Mouse (Mus musculus): ENCODE data around the gene Pld6. TPM values are rescaled to one million over a fixed set of nuclear protein-coding genes. Genes with fewer than 3 reads are reported as not detected.

Pld6 gene
- total RNA-seq, 2 experiments from 2014 or later = 0.21 to 0.47 TPM

DNA sequence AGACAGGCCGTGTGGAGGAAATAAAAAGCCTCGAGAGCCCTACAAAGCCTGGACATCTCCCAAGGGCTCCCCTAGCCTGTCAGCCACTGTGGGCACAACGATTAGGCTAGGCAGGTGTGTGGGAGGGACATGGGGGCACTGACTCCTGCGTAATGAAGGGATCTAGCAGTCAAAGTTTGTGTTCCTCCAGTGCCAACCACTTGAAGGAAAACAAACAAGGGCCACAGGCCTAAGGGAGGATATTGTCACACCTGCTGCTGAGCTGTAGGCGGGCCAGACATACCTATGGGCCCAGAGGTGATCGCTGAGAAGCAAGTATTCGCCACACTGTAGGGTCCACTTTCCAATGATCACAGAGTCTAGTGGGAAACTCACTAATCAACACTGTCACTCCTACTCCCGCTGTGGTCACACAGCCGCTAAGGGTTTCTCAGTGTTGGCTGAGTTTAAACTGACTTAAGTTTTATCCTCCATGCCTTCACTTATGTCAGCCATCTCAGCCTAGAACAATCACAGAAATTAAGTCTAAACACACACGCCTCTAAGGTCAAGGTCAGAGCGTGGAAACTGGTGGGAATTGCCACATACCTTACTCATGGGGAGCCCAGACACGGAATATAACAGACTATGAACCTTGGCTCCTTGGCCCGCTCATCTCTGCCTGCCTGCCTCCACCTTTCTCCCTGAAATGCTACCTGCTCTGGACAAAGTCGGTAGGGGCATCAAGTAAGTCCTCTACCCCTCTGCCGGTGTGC is 824 bp downstream of the Pld6 start:
- DNase-seq = no peak

GRCm38 (mm10) chr11:59783591-59783990 is 3.9 kb downstream of the Pld6 start:
- no peak for DNase-seq

GRCm38 (mm10) chr11:59782091-59782590 is 5.3 kb downstream of the Pld6 start:
- no peak for DNase-seq

DNA sequence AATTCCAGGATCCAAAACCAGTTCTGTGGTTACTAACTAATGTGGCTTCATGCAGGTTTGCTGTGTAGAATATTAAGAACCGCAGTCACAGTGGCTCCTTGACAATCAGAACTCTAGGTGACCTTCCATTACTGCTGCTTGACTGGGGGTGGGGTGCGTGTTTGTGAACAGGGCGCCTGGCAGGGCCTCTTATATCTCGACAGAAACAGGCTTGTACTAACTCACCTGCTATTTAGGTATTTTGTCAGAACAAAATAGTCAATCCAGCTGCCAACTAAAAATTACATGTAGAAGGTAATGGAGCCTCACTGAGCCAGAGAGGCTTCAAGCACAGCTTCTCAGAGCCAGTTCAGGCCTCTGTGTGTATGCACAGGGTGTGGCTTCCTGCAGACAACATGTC is 7.2 kb downstream of the Pld6 start:
- no peak for DNase-seq

DNA sequence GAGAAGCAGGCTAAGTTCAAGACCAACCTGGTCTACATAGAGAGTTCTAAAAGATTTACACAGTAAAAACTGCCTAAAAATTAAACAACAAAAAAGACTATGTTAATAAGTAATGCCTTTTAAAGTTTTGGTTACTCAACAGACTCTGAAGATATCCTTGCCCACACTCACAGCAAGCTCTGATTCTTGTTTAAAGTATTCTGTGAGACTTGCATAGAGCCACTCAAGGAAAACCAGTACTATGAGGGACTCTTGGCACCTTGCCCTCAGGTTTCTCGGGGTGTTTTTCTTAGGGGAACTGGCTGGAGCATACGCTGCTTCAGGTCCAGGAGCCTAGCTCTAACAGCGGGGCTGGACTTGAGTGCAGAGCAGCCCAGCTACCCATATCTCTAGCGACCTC is 8.0 kb downstream of the Pld6 start:
- DNase-seq = no peak

DNA sequence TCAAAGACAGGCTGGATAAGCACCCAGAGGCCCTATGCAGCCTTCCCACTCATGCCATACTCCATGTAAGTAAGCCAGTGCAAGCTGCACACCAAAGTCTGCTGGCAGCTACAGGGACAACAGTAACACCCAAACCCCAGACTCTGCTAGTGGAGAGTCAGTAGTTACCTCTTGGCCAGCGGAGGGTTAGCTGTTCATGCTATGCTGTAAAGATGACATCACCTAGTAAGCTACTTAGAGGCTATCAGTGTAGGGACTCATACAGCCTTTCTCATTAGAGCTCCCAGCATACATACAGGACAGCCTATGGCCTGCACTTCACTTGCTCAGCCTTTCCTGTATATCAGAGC is 8.6 kb downstream of the Pld6 start:
- no peak for DNase-seq

DNA sequence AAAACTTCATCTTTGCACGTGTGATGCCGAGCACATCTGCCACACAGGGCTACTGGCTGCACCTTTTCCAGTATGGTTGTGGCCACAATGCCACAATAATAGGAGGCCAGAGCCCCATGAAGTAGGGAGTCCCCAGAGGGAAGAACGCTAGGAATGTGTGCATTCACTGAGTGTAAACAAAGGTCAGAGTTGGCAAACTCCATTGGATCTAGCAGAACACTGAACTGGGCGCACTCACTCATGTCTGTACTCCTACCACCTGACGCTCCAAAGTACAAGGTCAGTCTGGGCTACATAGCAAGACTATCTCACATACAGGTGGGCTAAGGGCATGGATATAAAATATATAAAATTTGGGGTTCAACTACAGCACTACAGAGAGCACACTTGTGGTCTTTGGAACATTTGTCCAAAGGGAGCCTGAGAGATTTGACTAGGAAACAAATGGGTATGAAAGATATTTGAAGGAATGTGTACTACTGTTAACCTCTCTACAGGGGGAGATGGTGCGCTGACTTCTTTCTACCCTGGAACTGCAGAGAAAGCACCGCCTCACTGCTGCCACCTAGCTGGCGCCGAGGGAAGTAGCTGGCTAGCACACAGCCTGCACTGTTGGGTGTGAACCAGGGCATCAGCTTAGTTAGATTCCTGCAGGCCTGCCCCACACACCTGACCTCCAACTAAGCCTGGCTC is 9.1 kb downstream of the Pld6 start:
- peak; percentile 78 for DNase-seq

DNA sequence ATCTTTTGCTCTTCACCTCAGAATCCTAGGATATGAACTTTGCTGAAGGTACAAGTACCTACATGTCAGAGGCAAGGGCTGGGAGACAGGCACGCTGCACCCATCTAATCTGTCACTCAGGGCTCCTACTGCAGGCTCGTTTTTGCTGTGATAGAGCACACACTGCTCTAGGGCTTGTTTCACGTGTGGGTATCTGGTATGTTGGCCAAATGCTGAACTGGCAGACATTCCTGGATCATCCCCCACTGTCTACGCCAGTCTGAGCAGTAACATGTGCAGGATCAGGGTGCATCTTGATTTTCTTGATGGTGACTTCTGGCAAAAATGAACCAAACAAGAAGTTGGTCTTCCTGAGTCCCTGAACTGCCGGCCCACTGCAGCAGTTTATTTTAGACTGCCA is 10.2 kb downstream of the Pld6 start:
- DNase-seq = no peak

DNA sequence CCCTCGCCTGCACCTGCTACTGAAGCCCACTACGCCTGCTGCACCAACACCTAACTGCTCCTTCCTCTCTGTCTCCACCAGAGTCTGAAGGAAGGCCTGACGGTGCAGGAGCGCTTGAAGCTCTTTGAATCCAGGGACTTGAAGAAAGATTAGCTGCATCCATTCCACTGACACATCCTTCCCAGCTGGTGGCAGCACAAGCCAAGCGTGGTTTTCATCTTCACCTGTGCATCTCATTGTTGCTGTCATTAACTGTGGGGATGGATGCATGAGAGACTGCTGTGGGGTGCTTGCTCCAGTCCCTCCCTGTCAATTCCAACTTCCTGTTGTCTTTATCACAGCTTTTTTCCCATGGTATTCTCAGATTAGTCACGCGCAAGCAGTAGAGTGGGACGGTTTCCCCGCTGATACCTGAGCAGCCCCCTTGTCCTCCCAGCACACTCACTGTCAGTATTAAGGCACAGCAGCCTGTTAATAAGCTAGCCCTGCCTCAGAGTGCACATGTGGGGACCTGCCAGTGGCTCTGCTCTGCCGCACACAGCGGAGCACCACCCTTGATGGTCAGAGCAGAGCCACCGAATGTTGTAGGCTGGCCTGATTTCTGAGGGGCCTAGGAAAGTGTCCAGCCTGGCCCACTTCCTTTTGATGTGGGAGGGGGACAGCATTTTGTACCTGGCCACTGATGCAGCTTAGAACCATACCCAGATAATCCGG is 11.9 kb downstream of the Pld6 start:
- no peak for DNase-seq

- no peak for DNase-seq
Observed at GRCm38 (mm10) chr11:59774522-59774921, 12.9 kb downstream of the Pld6 start.

DNA sequence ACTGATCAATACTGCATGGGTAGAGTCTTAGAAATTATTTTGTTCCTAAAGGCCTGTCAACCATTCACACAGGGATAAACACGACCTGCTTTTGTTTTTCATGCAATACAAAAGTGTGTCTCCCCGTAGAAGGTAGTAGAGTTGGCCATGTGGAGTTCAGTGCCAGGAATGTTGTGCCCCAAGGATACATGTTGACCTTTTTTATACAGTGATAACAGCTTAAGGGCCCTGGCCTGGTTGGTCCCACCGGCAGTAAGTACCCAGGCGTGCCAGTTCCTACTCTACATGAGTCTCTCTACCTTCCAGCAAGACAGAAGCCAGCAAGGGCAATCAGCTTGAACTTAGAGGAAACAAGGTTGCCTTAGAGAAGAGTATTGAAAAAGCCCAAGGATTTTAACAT is 14.5 kb downstream of the Pld6 start:
- DNase-seq = no peak

DNA sequence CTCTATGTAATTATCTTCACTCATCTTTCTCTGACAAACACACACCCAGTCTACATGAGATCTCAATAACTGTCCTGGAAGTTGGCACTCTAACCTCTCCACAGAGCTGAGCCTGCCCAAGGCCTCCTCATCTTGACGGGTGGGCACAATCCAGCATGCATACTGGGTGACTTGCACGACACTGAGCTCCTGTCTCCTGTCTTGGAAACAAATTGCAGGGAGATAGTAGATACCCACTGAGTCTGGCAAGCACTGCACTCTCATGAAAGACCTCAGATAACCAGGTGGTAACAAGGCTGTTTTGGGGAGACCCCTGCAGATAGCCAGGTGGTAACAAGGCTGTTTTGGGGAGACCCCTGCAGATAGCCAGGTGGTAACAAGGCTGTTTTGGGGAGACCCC is 15.2 kb downstream of the Pld6 start:
- no peak for DNase-seq

DNA sequence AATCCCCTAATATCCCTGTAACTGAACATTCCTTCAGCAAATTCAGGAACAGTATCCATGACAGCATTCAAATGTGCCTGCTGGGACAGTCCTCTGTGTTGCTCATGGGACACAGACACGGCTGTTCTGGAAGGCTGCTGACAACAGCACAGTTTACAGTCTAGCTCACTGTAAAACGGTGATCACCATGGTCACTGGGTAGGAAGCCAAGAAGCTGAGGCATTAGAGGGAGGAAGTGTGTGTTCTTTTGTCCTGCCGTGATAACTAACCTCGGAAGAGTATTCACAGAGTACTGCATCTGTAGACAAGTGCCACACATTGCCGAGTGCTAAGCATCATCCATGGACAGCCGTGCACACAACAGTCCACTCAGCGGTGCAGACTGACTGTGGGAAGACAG is 16.7 kb downstream of the Pld6 start:
- DNase-seq = no peak

- DNase-seq = no peak
Observed at GRCm38 (mm10) chr11:59769738-59770137, 17.7 kb downstream of the Pld6 start.

DNA sequence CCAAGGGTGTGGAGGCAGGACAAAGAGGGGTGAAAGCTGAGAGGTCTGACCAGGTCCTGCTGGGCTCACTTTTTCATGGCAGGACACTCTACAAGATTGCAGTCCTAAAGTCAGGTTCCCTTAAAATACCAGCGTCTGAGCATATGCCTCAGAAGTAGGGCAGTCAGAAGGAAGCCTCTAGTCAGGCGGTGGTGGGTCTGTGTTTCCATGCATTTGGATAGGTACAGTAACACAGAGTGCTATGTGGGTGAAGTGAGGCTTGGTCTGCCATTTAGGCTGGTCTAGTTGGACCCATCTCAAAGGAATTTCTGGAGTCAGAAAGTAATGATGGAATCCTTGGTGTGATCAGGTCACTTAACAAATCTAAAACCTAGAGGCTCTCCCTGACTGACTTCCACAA is 18.1 kb downstream of the Pld6 start:
- DNase-seq = no peak

DNA sequence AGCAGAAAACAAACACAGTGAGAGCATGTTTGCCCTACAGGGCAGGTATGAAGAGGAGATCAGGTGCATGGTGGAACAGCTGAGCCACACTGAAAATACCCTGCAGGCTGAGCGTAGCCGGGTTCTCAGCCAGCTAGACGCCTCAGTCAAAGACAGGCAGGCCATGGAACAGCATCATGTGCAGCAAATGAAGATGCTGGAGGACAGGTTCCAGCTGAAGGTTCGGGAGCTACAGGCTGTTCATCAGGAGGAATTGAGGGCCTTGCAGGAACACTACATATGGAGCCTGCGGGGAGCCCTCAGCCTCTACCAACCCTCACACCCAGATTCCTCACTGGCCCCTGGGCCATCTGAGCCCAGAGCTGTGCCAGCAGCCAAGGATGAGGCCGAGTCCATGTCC is 26.6 kb downstream of the Pld6 start:
- no peak for DNase-seq

DNA sequence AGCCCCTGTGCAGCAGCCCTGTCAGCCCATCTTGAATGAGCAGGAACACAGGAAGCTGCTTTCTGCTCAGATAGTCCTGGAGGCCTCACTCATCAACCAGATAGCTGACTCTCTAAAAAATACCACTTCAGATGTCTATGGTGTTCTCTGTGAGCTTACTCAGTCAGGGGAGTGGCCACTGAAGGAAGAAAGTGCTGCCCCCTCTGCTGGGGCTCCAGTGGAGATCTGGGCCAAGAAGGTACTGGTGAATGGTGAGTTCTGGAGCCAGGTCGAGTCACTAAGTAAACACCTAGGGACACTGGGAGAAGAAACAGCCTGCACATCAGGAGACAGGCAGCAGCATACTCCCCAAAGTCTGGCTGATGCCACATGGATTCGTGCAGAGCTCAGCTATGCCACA is 27.8 kb downstream of the Pld6 start:
- no peak for DNase-seq

DNA sequence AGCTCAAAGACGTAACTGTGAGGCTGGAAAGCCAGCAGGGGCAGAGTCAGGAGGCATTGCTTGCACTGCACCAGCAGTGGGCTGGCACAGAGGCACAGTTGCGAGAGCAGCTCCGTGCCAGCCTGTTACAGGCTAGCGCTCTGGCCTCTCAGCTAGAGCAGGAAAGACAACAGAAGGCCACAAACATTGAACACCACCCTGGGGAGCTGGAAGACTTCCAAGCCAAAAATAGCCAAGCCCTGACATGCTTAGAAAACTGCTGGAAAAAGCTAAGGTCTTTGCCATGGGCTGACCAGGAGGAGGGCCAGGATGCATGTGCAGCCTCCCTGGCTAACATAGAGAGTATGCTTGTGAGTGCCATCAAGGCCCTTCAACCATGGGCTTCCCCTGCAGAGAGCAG is 28.3 kb downstream of the Pld6 start:
- peak; percentile 39 for DNase-seq

GRCm38 (mm10) chr11:59758191-59758985 is 29.1 kb downstream of the Pld6 start:
- DNase-seq = no peak

- no peak for DNase-seq
Observed at GRCm38 (mm10) chr11:59756351-59756750, 31.1 kb downstream of the Pld6 start.

GRCm38 (mm10) chr11:59754504-59754903 is 32.9 kb downstream of the Pld6 start:
- no peak for DNase-seq

GRCm38 (mm10) chr11:59749050-59749449 is 38.4 kb downstream of the Pld6 start:
- no peak for DNase-seq

DNA sequence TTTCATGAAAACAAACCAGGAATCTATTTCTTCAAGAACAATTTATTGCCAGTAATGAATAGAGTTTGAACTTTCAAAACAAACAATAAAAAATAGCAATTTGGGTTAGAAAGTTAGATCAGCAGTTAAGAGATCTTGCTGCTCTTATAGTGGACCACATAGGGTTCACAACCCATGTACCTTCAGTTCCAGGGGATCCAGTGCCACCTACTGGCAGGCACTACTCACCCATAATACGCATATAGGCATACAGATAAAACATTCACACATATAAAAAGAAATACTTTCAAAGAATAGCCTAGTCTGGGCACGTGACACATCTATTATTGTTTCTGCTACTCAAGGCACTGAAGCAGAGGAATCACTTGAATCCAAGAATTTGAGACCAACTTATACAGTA is 40.8 kb downstream of the Pld6 start:
- DNase-seq = peak; percentile 51

All from gastrocnemius, postnatal 10 days (tissue).